Mouse (Mus musculus): ENCODE data around the gene 4930452B06Rik.

- TF ChIP-seq CHD1 (IDR thresholded peaks at IDR 0.05; ENCODE audit: low read depth, low read length) (no peak), CTCF (IDR thresholded peaks at IDR 0.05 in 2 of 3, conservative IDR thresholded peaks at IDR 0.05 in 1 of 3; ENCODE audit: control insufficient read depth in 1 of 3, insufficient read depth in 1 of 3, low read depth in 2 of 3, low read length in 3 of 3, poor library complexity in 1 of 3, severe bottlenecking in 1 of 3) (no peak), KAT2A (conservative IDR thresholded peaks at IDR 0.05; ENCODE audit: low read depth, low read length) (no peak), EP300 (IDR thresholded peaks at IDR 0.05; ENCODE audit: low read depth in 1 of 2, low read length in 2 of 2) (no peak), JUND (IDR thresholded peaks at IDR 0.05; ENCODE audit: low read depth, low read length) (no peak), E2F4 (IDR thresholded peaks at IDR 0.05; ENCODE audit: borderline replicate concordance, low read depth, low read length) (no peak), ZC3H11A (IDR thresholded peaks at IDR 0.05; ENCODE audit: low read depth, low read length) (no peak), MAZ (IDR thresholded peaks at IDR 0.05; ENCODE audit: low read depth, low read length) (no peak), POLR2A (IDR thresholded peaks at IDR 0.05; ENCODE audit: control insufficient read depth in 1 of 2, insufficient read depth in 1 of 2, low read depth in 1 of 2, low read length in 2 of 2, poor library complexity in 1 of 2) (no peak), USF2 (IDR thresholded peaks at IDR 0.05; ENCODE audit: borderline replicate concordance in 1 of 2, insufficient read depth in 1 of 2, low read depth in 1 of 2, low read length in 2 of 2) (no peak), NELFE (IDR thresholded peaks at IDR 0.05; ENCODE audit: low read depth, low read length) (no peak)
These were observed 5.7 kb downstream of the 4930452B06Rik start for GRCm38 (mm10) chr14:8660359-8660758.
